11 mouse cellular contexts compared by ENCODE assay signal in the genomic region with DNA sequence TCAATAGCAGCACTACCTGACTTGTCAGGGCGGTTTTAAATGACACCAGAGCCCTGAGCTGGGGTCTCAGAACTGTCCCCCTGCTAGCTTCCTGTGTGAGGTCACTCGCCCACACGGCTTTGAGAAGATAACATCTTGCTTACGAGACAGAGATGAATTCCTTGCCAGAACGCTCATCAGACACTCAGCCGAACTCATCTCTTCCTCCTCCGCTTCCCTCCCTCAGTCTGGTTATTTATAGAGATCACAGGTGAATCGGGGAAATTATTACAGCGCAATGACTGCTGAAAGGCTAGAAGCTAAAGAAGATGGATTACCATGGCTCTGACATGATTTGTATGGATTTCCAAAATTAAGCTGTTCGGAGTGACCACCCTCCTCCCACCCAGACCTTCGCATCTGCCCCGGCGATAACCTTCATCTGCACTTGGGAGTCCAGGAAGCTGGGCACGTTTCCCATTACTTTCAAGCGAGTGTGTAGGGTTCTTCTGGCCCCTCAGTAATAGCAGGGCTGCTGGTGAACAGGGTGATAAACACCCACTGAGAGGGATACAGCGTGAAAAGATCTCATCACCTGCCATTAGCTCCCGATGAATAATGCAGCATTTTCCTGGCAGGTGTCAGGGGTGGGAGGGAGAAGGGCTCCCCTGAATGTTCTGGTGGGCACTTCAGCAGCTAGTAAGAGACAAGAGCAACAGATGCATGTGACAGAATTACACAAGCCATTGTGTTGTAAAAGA.
DNase-seq lines count a peak whose midpoint lies in the region; ATAC-seq lines count a peak whose summit lies in the region.
"Had no signal": no experiment of that assay in that cellular context is flagged by ENCODE, and none has a peak within 500 bp of the region (broad histone marks: within the 10 kb centered on the region; RNA-seq: fewer than 3 reads in every experiment).

No protein-coding gene starts in this region.

- H3K9me3 ChIP-seq in hindbrain, embryonic 16.5 days (ENCODE audit: control insufficient read depth, low read length): no peaks in the 10 kb centered on the region
- no peaks in the 10 kb centered on the region for H3K9me3 ChIP-seq in neural tube, embryonic 14.5 days (ENCODE audit: control insufficient read depth, low read length)

- no peak overlapping the region for H3K27ac ChIP-seq in hindbrain, embryonic 16.5 days (ENCODE audit: low read depth, low read length)
- H3K27ac ChIP-seq in neural tube, embryonic 14.5 days (ENCODE audit: low read depth, low read length): no peak overlapping the region

- peaks cover 6% of the 10 kb centered on the region for H3K4me1 ChIP-seq in hindbrain, embryonic 16.5 days (ENCODE audit: control insufficient read depth, insufficient read depth, low read depth, low read length)
- H3K4me1 ChIP-seq in neural tube, embryonic 14.5 days (ENCODE audit: control insufficient read depth, insufficient read depth, low read length): peaks cover 4% of the 10 kb centered on the region

- peak overlapping the region; percentile 31; the same call in 1 of the 2 replicates for H3K9ac ChIP-seq in hindbrain, embryonic 16.5 days (ENCODE audit: low read depth, low read length)
- no peak overlapping the region for H3K9ac ChIP-seq in neural tube, embryonic 14.5 days (replicated peaks; ENCODE audit: low read depth, low read length)

- peak overlapping the region; percentile 23 for H3K4me3 ChIP-seq in hindbrain, embryonic 16.5 days (ENCODE audit: low read length)
- H3K4me3 ChIP-seq in neural tube, embryonic 14.5 days (ENCODE audit: low read depth, low read length): 0 out of 2 replicates have a peak overlapping the region, but pooled peaks have one; percentile 11
- H3K4me3 ChIP-seq: erythroblast, embryonic 14.5 days had no signal

- DNase-seq in cerebellum, postnatal 10 days: peak; percentile 28 to 52
- no peak for DNase-seq in cerebellum, adult 9-10 months
- peak; percentile 39 for DNase-seq in left cerebral cortex, adult 11 months (ENCODE audit: low spot score)
- no peak for DNase-seq in left cerebral cortex, postnatal 10 days (ENCODE audit: extremely low spot score in 1 of 2, low spot score in 2 of 2)
- DNase-seq in adrenal gland, adult 8-10 months: no peak
- DNase-seq in thymus, postnatal 10 days (ENCODE audit: low spot score in 2 of 2): no peak
- DNase-seq: adrenal gland, adult 2 months; lung, postnatal 4 days had no signal

- WGBS in hindbrain, embryonic 16.5 days: 29% methylated on average over 17 of the region's 17 CpGs
- WGBS in neural tube, embryonic 14.5 days: 20% methylated on average over 17 of the region's 17 CpGs

- H3K27me3 ChIP-seq in hindbrain, embryonic 16.5 days (replicated peaks; ENCODE audit: control insufficient read depth, insufficient read depth, low read length): no peaks in the 10 kb centered on the region
- H3K27me3 ChIP-seq in neural tube, embryonic 14.5 days (ENCODE audit: control insufficient read depth, insufficient read depth, low read length): no peaks in the 10 kb centered on the region

- intact Hi-C loops in left cerebral cortex, postnatal 10 days (cut with DNase I): no loop called here

- ATAC-seq in hindbrain, embryonic 16.5 days: peak; percentile 64
- peak; percentile 68 for ATAC-seq in neural tube, embryonic 14.5 days (ENCODE audit: low read depth)

- peak overlapping the region; percentile 52 for H3K4me2 ChIP-seq in hindbrain, embryonic 16.5 days (ENCODE audit: low read length)
- H3K4me2 ChIP-seq in neural tube, embryonic 14.5 days (ENCODE audit: low read depth, low read length): peak overlapping the region; percentile 41; the same call in 1 of the 2 replicates

- no peaks in the 10 kb centered on the region for H3K36me3 ChIP-seq in hindbrain, embryonic 16.5 days (ENCODE audit: control insufficient read depth, insufficient read depth, low read length)
- H3K36me3 ChIP-seq in neural tube, embryonic 14.5 days (ENCODE audit: control insufficient read depth, insufficient read depth, low read length): no peaks in the 10 kb centered on the region

Comparison
In these comparisons a context has a peak if more than half of its experiments do, and no peak if none do; other contexts are left out.
1. DNase-seq: peak in cerebellum, postnatal 10 days (2 of 2) and left cerebral cortex, adult 11 months (single experiment); none in cerebellum, adult 9-10 months (single experiment), left cerebral cortex, postnatal 10 days (0 of 2), adrenal gland, adult 8-10 months (single experiment) and thymus, postnatal 10 days (0 of 2).